Mouse (Mus musculus): ENCODE data around the gene Mllt6.
"Not testable (repeated sequence)": the region's sequence is repeated elsewhere in the genome, so short reads cannot be mapped to it uniquely, and the experiment has no call there.

Mllt6 gene

GRCm38 (mm10) chr11:97716021-97716420, 52.8 kb downstream of the Mllt6 start:
- no peak for DNase-seq (ENCODE audit: low read depth)

- DNase-seq (ENCODE audit: low read depth): no peak
Observed at GRCm38 (mm10) chr11:97717369-97718280, 54.4 kb downstream of the Mllt6 start.

- no peak for DNase-seq (ENCODE audit: low read depth)
Observed at GRCm38 (mm10) chr11:97718281-97718860, 55.2 kb downstream of the Mllt6 start.

- DNase-seq (ENCODE audit: low read depth): no peak
Observed at GRCm38 (mm10) chr11:97719041-97719440, 55.8 kb downstream of the Mllt6 start.

- DNase-seq (ENCODE audit: low read depth): no peak
Observed at GRCm38 (mm10) chr11:97721338-97721737, 58.1 kb downstream of the Mllt6 start.

GRCm38 (mm10) chr11:97723709-97724108, 60.5 kb downstream of the Mllt6 start:
- no peak for DNase-seq (ENCODE audit: low read depth)

GRCm38 (mm10) chr11:97728311-97728710, 65.1 kb downstream of the Mllt6 start:
- no peak for DNase-seq (ENCODE audit: low read depth)

- no peak for DNase-seq (ENCODE audit: low read depth)
Observed at GRCm38 (mm10) chr11:97728730-97729129, 65.5 kb downstream of the Mllt6 start.

GRCm38 (mm10) chr11:97733689-97734088, 70.5 kb downstream of the Mllt6 start:
- DNase-seq (ENCODE audit: low read depth): no peak

GRCm38 (mm10) chr11:97734810-97735209, 71.6 kb downstream of the Mllt6 start:
- not testable (repeated sequence) for DNase-seq (ENCODE audit: low read depth)

Data from fibroblast of lung, adult 2 months (primary cell).